Comparison of ENCODE assay signal across 15 mouse cellular contexts in the genomic region with DNA sequence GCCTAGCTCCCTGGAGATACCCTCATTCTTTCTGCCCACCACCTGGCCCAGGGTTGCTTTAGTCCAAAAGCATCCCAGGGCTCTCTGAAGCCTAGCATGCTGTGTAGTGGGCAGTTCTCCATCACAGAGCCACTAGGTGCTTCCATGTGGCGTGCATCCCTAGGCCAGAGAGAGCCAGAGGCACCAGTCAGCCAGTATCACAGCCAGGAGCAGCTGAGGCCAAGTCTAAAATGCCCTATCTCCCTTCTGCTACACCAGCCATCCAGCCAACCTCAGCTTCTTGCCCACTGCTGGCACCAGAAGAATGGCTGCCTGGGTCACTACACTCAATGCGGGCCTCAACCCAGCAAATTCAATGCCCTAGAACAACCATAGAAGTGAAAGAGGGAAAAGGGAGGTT. TPM values are rescaled to one million over a fixed set of nuclear protein-coding genes. Genes with fewer than 3 reads are reported as not detected.
"Had no signal": no experiment of that assay in that cellular context is flagged by ENCODE, and none has a peak within 500 bp of the region (broad histone marks: within the 10 kb centered on the region; RNA-seq: fewer than 3 reads in every experiment).

No protein-coding gene starts in this region.

- H3K27me3 ChIP-seq: kidney, embryonic 15.5 days; limb, embryonic 13.5 days; midbrain, embryonic 12.5 days; neural tube, embryonic 15.5 days had no signal

- H3K9me3 ChIP-seq: kidney, embryonic 15.5 days; limb, embryonic 13.5 days; midbrain, embryonic 12.5 days; neural tube, embryonic 15.5 days had no signal

- H3K4me3 ChIP-seq: kidney, embryonic 15.5 days; limb, embryonic 13.5 days; midbrain, embryonic 12.5 days; myocyte; neural tube, embryonic 15.5 days had no signal

- H3K9ac ChIP-seq: kidney, embryonic 15.5 days; limb, embryonic 13.5 days; liver, embryonic 14.5 days; midbrain, embryonic 12.5 days; neural tube, embryonic 15.5 days had no signal

- H3K4me2 ChIP-seq: kidney, embryonic 15.5 days; limb, embryonic 13.5 days; midbrain, embryonic 12.5 days; neural tube, embryonic 15.5 days had no signal

- H3K4me1 ChIP-seq: kidney, embryonic 15.5 days; limb, embryonic 13.5 days; midbrain, embryonic 12.5 days; neural tube, embryonic 15.5 days had no signal

- DNase-seq: kidney, postnatal 14 days; layer of hippocampus, postnatal 36 days; lung, adult 18-20 months; right cerebral cortex, adult 18-20 months; right cerebral cortex, postnatal 4 days; spleen, adult 18-20 months; thymus, adult 18-20 months; thymus, postnatal 14 days had no signal

- H3K27ac ChIP-seq: kidney, embryonic 15.5 days; limb, embryonic 13.5 days; liver, embryonic 14.5 days; midbrain, embryonic 12.5 days; neural tube, embryonic 15.5 days had no signal

- H3K36me3 ChIP-seq: kidney, embryonic 15.5 days; limb, embryonic 13.5 days; midbrain, embryonic 12.5 days; neural tube, embryonic 15.5 days had no signal

RNA-seq across cellular contexts. Expression of gene Ntrk3, which starts 56.9 kb away (rescaled TPM):
- total RNA-seq: megakaryocyte-erythroid progenitor cell, adult 5-6 weeks had no signal
